Mouse (Mus musculus) urinary bladder, postnatal 4 days (tissue): ENCODE measurements around the gene Cmklr1.

Experiments used
- DNase-seq, 2 experiments: peaks; one replicate each; pipeline ENCODE4 v3.0.0; 2021 to 2022; ENCODE audit warnings: low spot score in 2 of 2

Cmklr1 gene

GRCm38 (mm10) chr5:113620130-113620716 lies 30.0 kb downstream of the Cmklr1 start:
- no peak for DNase-seq

GRCm38 (mm10) chr5:113619151-113619550 lies 31.1 kb downstream of the Cmklr1 start:
- no peak for DNase-seq

- no peak for DNase-seq
These were observed 31.5 kb downstream of the Cmklr1 start for GRCm38 (mm10) chr5:113618716-113619115.

- DNase-seq, result peak in 1 of 2 experiments; percentile 35
These were observed 38.4 kb downstream of the Cmklr1 start for GRCm38 (mm10) chr5:113611771-113612233.

GRCm38 (mm10) chr5:113611131-113611530 lies 39.1 kb downstream of the Cmklr1 start:
- no peak for DNase-seq

DNA sequence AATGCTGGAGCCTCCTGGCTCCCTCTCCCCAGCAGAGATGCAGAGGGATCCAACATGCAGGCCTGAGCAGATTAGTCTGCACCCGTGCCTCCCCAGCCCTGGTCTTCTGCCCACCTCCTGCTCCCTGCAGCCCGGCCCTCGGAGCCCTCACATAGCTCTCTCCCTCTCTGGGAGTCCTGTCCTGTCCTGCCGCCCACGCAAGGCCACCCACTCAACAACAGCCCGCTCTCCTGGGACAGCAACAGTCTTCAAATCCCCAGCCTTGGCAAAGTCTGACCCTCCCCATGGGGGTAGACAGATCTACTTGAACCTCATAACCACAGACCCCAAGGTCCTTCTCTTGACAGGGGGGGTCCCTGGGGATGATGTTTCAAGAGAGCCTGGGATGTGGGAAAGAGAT lies 39.7 kb downstream of the Cmklr1 start:
- DNase-seq, result no peak

- DNase-seq, result no peak
These were observed 40.3 kb downstream of the Cmklr1 start for GRCm38 (mm10) chr5:113609891-113610290.

- DNase-seq, result no peak
These were observed 41.7 kb downstream of the Cmklr1 start for GRCm38 (mm10) chr5:113608511-113608910.

- peak in 1 of 2 experiments; percentile 30 for DNase-seq
These were observed 42.2 kb downstream of the Cmklr1 start for GRCm38 (mm10) chr5:113607941-113608431.

DNA sequence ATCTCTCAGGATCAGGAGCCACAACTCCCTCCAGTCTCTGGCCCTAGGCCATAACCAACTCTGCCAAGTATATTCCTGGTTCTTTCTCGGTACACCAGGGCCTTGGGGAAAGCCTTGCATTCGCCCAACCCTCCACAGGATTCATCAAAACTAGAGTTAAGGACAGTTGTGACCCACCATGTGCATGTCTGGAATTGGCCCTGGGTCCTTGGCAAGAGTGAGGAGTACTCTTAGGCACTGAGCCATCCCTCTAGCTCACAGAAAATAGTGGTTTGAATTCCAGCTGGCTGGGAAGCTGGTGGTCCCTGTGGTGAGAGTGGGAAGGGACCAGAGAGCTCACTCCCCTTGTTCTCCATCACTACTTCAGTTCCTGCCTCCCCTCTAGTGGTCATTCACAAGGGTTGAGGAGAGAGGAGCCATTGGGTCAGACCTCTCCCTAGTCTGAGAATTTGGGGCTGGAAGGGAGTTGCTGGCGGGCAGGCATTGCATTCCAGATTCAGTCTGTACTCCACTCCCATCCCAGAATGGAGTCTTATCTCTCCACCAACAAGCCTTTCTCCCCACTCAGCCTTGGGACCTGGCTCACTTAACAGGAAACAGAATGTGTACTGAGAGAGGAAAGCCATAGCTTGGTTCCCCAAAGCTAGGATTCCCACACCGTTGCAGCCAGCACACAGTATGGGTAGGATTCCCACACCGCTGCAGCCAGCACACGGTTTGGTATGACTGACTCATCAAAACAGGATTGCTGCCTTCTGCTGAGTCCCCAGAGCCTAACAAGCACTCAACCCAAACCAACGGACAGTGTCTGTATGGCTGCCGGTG lies 43.1 kb downstream of the Cmklr1 start:
- peak in 1 of 2 experiments; percentile 31 for DNase-seq

GRCm38 (mm10) chr5:113606121-113606520 lies 44.1 kb downstream of the Cmklr1 start:
- no peak for DNase-seq

DNA sequence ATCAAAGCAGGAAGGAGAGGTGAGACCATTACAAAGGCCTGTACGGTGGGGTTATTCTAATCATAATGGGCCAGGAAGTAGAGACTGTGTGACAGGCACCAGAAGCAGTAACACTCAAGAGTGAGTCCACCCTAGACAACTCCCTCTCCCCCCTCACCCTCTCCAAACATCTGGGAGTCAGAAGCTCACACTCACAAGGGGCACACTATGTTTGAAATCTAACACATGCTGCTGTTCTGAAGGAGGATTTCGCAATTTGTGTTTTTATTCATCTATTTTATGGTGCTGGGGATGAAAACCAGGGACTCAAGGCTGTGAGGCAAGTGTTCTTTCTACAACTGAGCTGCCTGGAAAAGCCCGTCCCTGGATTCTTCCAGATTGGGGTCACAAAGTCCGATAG lies 45.5 kb downstream of the Cmklr1 start:
- no peak for DNase-seq

- DNase-seq, result no peak
These were observed 46.8 kb downstream of the Cmklr1 start for GRCm38 (mm10) chr5:113603471-113603870.

GRCm38 (mm10) chr5:113600803-113601202 lies 49.4 kb downstream of the Cmklr1 start:
- DNase-seq, result no peak

GRCm38 (mm10) chr5:113600181-113600580 lies 50.0 kb downstream of the Cmklr1 start:
- DNase-seq, result no peak

GRCm38 (mm10) chr5:113596780-113597353 lies 53.4 kb downstream of the Cmklr1 start:
- no peak for DNase-seq

DNA sequence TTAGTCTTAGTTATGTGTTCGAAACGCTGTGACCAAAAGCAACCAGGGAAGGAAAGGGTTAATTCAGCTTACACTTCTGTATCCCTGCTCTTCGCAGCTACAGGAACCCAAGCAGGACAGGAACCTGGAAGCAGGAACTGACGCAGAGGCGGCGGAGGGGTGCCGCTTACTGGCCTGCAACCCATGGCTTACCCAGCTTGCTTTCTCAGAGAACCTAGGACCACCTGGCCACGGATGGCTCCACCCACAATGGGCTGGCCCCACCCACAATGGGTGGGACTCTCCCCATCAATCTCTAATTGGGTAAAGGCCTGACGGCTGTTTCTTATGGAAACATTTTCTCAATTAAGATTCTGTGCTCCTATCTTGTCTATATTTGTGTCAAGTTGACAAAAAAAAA lies 54.0 kb downstream of the Cmklr1 start:
- DNase-seq, result no peak

- no peak for DNase-seq
These were observed 56.1 kb downstream of the Cmklr1 start for GRCm38 (mm10) chr5:113593911-113594705.

DNA sequence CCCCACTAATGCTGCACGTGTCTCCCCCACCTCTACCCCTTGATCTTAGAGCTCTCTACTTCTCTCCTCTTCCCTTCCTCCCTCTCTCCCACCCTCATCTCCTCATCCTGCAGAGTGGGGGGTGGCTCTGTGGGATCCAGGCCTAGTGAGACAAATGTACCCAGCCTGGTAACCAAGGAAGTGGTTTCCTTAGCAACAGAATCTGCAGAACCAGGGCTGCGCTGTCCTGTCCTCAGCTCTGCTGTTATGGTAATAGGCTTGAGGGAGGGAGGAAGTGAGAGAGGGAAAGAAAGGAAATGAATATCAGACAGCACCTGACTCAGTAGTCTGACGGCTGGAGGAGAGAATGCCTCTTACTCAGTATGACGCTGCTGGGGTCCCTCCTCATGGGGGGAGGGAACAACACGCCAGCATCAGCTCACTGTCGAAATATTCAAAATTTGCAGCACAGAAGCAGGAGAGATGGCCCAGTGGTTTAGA lies 58.4 kb downstream of the Cmklr1 start:
- no peak for DNase-seq

DNA sequence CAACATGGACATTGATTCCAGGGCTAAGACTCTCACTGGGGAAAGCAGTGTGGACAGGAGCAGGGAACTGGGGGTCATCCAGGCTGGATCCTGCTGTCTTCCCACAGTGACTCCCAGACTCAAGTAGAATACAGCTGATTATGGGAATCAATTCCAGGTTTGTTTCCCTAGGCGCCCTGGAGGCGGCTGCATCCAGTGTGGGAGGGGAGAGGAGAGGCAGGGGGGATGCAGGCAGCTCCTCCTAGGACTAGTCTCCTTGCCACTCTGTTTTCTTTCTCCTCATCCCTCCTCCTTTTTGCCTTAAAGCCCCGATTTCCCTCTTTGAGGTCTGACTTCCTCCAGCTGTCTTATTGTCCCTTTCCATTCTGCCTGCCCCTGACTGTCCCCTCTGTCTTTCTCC lies 59.1 kb downstream of the Cmklr1 start:
- no peak for DNase-seq

GRCm38 (mm10) chr5:113590010-113590640 lies 60.1 kb downstream of the Cmklr1 start:
- no peak for DNase-seq
